Mouse (Mus musculus) thymus, adult 18-20 months (tissue): ENCODE measurements around the gene Xlr5a.
"Not testable (repeated sequence)": the region's sequence is repeated elsewhere in the genome, so short reads cannot be mapped to it uniquely, and the experiment has no call there.

Experiments used
- DNase-seq, 2 experiments: peaks; one replicate each; pipeline ENCODE4 v3.0.0; 2022; ENCODE audit warnings: mixed read lengths in 2 of 2

Gene Xlr5a

DNA sequence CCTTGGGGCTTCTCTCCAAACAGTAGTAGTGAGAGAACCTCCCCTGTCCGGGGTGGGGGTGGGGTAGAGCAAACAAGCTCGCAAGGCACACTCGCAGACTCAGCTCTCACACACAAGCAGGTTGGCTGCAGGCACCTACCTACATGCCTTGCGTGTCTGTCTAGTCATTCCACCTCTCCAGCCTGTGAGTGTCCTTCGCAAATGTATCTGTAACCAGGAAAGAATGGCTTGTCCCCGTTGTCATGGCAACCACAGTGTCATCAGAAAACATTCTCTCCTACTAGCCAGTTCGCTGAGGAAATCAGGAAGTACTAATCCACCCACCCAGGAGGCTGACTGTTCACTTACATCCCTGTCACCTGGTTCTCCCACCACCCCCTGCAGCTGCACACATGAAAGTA, 149.6 kb downstream of the Xlr5a start:
- not testable (repeated sequence) for DNase-seq

DNA sequence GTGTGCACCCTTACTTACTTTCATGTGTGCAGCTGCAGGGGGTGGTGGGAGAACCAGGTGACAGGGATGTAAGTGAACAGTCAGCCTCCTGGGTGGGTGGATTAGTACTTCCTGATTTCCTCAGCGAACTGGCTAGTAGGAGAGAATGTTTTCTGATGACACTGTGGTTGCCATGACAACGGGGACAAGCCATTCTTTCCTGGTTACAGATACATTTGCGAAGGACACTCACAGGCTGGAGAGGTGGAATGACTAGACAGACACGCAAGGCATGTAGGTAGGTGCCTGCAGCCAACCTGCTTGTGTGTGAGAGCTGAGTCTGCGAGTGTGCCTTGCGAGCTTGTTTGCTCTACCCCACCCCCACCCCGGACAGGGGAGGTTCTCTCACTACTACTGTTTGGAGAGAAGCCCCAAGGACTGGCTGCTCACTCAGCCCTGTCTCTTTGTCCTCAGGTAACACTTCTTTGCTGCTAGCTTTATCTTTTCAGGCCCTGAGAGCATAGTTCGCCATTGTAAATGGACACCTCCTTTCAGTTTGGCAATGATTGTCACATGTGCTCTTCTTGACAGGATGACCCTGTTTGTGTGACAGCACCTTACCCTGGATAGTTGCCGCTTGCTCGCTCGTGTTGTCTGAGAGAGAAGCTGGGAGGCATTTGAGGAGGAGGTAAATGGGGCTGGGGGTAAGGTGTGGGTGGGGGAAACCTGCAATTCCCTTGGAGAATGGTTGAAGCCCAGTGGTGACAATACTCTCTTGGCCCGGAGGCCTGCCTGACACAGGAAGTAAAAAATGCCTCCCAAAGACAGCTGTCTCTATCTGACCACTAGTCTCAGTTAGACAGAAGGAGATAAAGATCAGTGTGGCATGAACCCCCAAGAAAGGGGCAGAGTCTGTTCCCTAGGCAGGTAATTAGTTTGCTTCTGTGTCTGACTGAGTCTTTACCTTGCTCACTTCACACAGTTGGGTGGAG, 169.6 kb downstream of the Xlr5a start:
- not testable (repeated sequence) for DNase-seq

- DNase-seq: not testable (repeated sequence)
Observed at GRCm38 (mm10) chrX:73116747-73117146, 176.0 kb downstream of the Xlr5a start, which contains the start of gene Gm14685. TSS of gene Gm14685 (plus strand) at chrX:73117047.

DNA sequence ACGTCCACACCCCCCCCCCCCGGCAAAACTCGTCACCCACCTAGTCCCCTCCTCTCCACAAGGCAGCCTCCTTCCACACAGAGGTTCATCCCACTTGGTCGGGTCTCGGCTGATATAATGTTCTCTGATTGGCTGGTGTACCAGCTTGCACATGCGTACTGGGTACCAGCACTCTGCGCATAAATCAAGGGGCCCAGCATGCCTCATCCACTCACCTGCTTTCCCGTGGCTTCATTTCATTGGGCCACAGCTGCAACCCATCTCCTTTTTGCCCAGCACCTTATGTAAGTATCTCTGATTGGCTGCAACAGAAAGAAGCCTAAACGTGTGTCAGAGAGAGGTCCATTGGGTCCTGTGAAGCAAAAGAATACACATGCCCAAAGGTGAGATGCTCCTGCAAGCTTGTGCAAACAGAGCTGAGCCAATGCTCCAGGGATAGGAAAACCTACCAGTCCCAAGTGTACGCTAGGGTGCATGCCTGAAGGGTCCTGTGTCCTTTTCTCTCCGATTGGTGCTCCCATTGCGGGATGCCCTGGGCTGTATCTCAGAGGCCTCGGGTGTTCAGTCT, 195.8 kb downstream of the Xlr5a start, which contains the start of gene Xlr3a:
Gene Xlr3a (minus strand): TSS at position 155 of the 568 bp plus-strand sequence.
- not testable (repeated sequence) for DNase-seq

DNA sequence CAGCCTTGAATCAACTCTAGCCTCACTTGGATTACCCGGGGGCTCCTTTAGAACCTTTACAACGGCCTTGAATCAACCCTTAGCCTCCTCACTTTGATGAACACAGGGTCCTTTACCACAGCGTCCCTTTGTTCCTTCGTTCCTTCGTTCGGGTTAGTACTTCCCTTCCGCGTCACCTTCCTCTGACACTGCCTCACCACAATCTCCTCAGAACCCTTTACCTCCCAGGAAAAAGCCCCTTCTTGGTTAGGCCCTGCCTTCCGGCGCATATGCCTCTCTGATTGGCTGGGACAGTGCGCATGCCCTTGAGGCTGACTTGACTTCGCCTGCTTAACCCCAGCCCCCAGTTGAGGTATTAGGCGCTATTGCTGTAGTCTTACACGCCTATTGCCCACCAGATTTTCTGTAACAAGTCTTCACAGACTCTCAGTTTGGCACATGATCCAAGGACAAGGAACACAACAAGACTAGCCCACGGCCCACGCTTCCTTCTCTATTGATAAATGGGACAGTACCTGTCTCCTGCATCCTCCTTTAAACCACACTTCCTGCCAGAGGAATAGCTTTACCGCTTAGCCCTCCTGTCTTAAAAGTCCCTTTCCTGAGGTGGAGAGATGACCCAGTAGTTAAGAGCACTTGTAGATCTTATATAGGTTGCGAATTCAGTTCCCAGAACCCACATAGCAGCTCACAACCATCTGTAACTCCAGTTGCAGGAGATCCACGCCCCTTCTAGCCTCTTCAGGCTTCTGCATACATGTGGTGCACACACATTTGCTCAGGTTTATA, 210.3 kb downstream of the Xlr5a start, which contains the start of gene Xlr4a:
Gene Xlr4a (minus strand): TSS at position 212 of the 789 bp plus-strand sequence.
- peak; percentile 9 to 32 for DNase-seq

DNA sequence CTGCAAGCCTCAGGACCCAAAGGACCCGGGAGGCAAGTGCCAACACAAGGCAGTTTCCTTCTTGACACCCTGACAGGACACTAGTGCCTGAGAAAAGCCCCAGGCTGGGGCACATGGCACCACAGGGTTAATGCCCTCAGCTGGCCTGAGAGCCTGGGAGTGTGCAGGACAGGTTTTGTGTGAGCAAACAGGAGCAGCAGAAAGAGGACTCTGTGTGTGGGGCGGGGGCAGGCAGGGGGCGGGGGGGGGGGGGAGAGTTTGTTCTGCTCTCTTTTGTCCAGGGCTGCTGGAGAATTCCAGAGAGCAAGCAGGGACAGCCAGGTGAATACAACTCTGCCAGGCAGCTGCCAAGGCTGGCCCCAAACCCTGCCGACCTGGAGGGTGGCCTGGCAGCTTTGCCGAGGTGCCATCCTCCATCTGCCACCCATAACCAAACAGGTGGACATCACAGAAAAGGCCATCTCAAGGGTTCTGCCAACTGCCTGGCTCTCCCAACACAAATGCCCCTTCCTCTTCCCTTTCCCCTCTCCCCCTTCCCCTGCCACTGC, 225.9 kb downstream of the Xlr5a start:
- DNase-seq: not testable (repeated sequence)

DNA sequence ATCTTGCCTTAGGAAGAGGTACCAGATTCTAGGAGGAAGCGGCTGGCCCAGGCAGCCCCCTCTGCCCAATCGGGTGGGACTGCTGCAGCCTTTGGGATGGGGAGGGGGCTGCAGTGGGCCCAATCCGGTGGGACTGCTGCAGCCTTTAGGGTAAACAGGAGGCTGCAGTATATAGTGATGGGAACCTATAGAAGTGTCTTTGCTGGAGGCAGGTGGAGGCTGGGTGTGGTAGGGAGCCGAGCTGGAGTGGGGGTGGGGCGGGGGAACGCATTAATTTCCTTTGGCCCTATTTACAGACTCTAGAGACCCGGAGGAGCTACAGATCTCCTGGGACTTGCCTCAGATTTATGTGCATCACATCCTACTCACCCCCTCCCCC, 228.4 kb downstream of the Xlr5a start, which contains the start of gene Pnma3:
Gene Pnma3 (plus strand): TSS at position 373 of the 379 bp plus-strand sequence.
- no peak for DNase-seq

GRCm38 (mm10) chrX:73063512-73064414, 229.0 kb downstream of the Xlr5a start:
- DNase-seq: no peak

DNA sequence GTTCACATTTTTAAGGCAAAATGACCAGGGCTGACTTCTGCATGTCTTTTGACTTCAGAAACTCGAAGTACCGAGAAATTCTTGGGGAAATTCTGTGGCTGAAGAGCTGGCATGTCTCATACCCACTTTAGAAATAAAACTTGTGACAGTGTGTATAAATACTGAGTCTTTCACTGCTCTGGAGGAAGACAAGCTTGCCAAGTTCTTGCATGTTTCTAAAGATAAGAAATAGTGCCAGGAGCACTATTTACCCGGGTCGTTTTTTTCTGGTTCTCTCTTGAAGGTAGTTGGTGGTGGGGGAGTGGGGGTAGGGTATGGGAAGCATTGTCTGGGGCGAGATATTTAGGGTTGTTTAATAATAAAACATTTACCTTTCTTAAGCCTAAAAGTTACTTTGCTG, 230.5 kb downstream of the Xlr5a start:
- no peak for DNase-seq

GRCm38 (mm10) chrX:73061528-73061927, 231.2 kb downstream of the Xlr5a start:
- no peak for DNase-seq
